Mouse (Mus musculus) urinary bladder, postnatal 25 days (tissue): Measurements from ENCODE around the gene Dhx9.
A peak's percentile ranks its signal among the peaks of the same experiment; 100 is the strongest.
"Not testable (repeated sequence)": the region's sequence is repeated elsewhere in the genome, so short reads cannot be mapped to it uniquely, and the experiment has no call there.

Source experiments
- DNase-seq: peaks from one replicate; pipeline ENCODE4 v3.0.0; 2022; ENCODE audit warnings: low spot score

The Dhx9 gene

GRCm38 (mm10) chr1:153487500-153487879, at the start of gene Dhx9:
TSS of gene Dhx9 (minus strand) at chr1:153487660.
- DNase-seq, result peak; percentile 99

DNA sequence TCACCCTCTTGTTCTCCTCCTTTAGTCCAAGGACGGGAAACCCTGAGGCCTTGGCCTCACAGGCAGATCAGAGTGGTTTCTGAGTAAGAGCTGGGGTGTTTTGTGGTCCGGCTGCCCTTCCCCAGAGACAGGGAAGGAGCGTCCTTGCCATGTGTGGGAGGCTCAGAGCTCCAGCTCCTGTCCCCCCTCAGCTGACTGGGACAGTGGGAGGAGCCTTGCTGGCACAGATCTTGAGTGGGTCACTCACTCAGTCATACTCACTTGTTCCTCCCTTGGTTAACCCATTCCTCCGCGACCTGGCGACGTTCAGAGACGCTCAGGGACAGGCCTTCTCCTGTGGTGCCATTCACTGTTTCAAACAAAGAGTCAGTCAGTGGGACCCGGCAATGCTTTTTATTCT, 48.2 kb upstream of the Dhx9 start:
- DNase-seq, result no peak

DNA sequence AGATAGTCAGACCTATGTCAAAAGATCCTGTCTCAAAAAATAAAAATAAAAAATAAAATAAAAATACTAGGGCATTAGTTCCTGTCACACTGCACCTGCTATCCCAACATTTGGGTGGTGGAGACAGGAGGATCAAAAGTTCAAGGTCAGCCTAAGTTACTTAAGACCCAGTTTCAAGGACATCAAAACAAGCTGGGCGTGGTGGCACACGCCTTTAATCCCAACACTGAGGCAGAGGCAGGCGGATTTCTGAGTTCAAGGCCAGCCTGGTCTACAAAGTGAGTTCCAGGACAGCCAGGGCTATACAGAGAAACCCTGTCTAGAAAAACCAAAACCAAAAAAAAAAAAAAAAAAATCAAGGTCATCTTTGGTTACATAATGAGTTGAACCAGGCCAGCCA, 45.4 kb upstream of the Dhx9 start:
- not testable (repeated sequence) for DNase-seq

GRCm38 (mm10) chr1:153532234-153532841, 44.9 kb upstream of the Dhx9 start:
- DNase-seq, result no peak

GRCm38 (mm10) chr1:153531677-153532233, 44.3 kb upstream of the Dhx9 start:
- DNase-seq, result no peak

- DNase-seq, result no peak
Measured at GRCm38 (mm10) chr1:153522116-153522515, 34.7 kb upstream of the Dhx9 start.

- DNase-seq, result no peak
Measured at GRCm38 (mm10) chr1:153515368-153515767, 27.9 kb upstream of the Dhx9 start.

- no peak for DNase-seq
Measured at GRCm38 (mm10) chr1:153510330-153511009, 23.0 kb upstream of the Dhx9 start.

DNA sequence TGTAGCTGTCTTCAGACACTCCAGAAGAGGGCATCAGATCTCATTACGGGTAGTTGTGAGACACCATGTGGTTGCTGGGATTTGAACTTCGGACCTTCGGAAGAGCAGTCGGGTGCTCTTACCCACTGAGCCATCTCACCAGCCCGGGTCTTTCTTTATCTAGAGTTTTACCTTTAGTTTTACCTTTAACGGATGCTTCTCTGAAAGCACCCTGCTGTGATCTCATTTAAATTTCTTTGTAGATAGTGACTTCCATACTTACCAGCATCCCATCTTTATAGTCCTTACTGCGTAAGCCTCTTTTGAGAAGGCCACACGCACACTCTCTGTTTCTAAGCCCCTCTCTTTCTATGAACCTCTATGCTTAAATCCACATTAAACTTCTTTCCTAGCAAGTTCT, 22.1 kb upstream of the Dhx9 start:
- DNase-seq, result not testable (repeated sequence)

DNA sequence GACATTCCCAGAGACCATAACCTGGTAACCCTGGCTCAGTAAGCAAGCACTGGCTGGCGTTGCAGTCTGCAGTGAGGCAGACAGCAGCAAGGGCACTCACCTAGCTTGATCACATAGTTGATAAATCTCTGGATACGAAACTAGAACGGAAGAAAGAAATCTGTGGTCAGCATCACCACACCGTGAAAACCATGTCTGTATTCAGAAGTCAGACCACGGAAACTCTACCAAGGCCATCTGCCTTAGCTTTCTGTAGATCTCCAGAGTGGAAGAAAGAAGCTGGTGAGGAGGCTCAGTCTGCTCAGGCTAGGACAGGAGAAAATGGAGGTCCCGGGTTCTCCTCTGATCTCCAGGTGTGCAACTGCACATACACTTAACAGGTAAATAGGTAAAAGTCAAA, 21.6 kb upstream of the Dhx9 start:
- no peak for DNase-seq

GRCm38 (mm10) chr1:153506266-153506665, 18.8 kb upstream of the Dhx9 start:
- no peak for DNase-seq

GRCm38 (mm10) chr1:153501644-153502321, 14.3 kb upstream of the Dhx9 start:
- no peak for DNase-seq

DNA sequence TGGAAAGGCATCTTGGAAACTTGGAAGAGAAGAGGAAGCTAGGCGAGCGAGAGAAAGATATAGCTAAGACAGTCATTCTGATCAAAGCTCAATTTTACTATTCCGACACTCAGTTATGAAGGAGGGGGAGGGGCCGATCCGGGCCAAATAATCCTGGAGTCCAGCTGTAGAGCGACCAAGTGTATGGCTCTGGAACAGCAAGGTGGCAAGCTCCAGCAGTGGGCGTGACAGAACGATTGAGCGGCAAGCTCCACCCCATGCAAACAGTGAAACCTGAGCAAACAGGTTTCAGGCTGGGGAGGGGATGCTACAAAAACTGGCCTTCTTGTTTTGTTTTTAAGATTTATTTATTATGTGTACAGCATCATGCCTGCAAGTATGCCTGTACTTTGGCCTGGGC, 12.6 kb upstream of the Dhx9 start:
- no peak for DNase-seq

DNA sequence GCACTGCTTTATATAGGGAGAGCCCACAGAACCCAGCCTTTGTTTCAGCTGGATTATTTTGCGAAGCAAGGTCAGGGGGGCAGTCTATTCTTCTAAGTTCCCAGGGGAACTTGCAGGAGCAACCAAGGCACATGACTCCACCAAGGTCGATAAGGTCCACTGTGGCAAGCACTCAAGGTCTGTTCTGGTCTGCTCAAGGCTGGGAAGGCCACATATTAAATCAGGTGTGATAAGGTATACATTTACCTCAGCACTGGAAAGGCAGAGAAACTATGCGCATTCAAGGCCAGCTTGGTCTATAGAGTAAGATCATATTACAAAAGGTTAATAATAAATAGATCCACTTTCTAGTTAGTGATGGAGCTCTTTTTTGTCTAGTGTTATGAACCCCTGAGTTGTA, 8.6 kb upstream of the Dhx9 start:
- DNase-seq, result no peak

GRCm38 (mm10) chr1:153493931-153494330, 6.5 kb upstream of the Dhx9 start:
- DNase-seq, result no peak

- no peak for DNase-seq
Measured at GRCm38 (mm10) chr1:153493338-153493737, 5.9 kb upstream of the Dhx9 start.

- no peak for DNase-seq
Measured at GRCm38 (mm10) chr1:153491822-153492221, 4.4 kb upstream of the Dhx9 start.

GRCm38 (mm10) chr1:153491345-153491744, 3.9 kb upstream of the Dhx9 start:
- DNase-seq, result no peak

- DNase-seq, result no peak
Measured at GRCm38 (mm10) chr1:153489963-153490362, 2.5 kb upstream of the Dhx9 start.

DNA sequence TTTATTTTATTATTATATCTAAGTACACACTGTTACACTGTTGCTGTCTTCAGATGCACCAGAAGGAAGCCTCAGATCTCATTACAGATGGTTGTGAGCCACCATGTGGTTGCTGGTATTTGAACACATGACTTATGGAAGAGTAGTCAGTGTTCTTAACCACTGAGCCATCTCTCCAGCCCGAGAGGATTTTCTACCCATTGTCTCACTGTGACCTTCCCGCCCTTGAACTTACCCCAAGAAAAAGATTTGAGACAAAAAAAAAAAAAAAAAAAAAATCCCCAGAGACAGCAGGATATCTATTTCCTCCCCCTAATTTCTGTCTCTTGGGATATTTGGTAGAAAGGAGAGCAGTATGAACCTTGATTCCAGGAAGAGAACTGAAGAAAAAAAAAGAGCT, 2.1 kb upstream of the Dhx9 start:
- DNase-seq, result no peak

DNA sequence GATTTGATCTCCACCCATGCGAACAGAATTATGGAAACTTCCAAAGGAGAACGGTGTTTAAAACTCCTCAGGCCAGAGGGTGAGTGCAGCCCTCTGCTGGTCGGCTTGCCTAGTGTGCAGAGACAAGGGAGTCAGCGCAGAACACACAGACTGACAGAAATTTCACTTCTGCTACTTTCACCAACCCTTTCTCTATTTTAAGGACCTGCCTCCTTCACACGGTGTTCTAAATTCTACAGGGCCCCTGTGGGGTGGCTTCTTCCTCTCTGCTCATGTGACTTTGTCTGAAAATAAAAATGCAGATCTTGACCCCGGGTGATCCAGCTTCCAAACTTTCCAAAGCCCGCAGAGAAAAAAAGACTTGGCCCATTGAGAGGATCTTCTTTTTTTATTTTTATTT, 1.7 kb upstream of the Dhx9 start:
- no peak for DNase-seq

DNA sequence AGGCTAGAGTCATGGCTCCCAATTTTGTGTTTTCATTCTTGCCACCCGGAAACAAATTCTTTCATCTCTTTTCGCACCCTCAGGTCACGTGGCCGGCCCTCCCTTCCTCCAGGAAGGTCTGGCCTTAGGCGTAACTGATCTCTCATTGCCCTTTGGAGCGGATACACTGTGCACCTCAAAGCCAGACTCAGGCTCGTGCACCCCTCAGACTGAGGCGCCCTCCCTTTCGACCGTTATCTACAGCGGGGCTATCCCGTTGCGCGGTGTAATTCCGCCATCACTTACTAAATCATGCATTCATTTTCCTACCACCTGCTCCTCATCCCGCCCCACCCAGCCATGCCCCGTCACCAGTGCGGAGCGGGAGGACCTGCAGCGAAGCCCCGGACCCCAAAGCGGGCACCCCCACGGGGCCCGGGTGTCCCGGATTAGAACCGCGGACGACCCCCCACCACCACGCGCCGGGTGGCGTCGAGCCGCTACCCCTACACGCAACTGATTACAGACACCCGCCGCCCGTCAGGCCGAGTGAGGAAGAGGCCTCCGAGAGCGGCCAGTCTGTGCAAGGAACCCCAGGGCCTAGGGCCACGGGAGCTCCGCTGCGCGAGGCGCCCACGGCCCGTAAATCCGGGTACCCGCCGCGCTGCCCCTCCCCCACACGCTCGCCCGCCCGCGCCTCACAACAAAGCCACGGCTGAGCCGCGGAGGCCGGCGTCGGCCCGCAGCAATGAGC, 527 bp downstream of the Dhx9 start:
- peak; percentile 36 for DNase-seq
